Mouse (Mus musculus) right cerebral cortex, postnatal 25 days (tissue): ENCODE results near the gene Samd13.

Source experiments
- DNase-seq: peaks from one replicate; pipeline ENCODE4 v3.0.0; 2022

Gene Samd13

GRCm38 (mm10) chr3:146661907-146662306 is 23.5 kb downstream of the Samd13 start:
- DNase-seq = no peak

GRCm38 (mm10) chr3:146661001-146661400 is 24.4 kb downstream of the Samd13 start:
- no peak for DNase-seq

- DNase-seq = no peak
These were observed 26.1 kb downstream of the Samd13 start for GRCm38 (mm10) chr3:146659321-146659720.

GRCm38 (mm10) chr3:146658061-146658639 is 27.2 kb downstream of the Samd13 start:
- DNase-seq = no peak

DNA sequence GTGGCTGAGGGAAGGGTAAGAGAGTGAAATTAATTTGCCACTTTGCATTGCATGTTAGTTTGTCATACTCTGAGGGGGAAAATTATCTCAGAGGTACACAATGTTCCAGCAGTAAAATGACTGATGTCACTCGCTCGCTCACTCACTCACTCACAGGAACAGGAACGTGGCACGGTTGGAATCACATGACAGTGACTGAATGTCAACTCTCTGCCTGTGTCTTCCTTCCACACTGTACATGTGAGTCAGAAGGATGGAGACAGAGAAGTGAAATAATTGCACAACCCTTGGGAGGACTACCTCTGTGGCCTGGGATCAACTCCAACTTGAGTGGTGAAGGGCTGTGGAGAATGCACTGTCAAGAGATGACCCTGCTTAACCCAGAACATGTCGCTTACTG is 28.0 kb downstream of the Samd13 start:
- no peak for DNase-seq

- DNase-seq = no peak
These were observed 30.2 kb downstream of the Samd13 start for GRCm38 (mm10) chr3:146655111-146655577.

DNA sequence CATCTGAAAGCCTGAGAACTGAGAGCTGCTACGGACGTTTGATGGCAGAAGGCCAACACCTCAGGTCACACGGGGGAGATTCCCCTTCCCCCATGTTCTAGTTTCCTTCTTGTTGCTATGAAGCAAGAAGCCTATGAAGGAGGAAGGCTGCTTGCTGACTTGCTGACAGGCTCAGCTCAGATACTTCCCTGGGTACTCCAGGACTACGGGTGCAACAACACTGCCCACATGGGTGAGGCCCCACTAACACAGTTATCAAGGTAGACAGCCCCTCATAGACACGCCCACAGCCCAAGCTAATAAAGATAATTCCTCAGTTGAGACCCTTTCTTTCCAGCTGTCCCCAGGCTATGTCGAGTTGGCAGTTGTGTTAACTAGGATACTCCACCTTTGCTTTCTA is 31.7 kb downstream of the Samd13 start:
- DNase-seq = no peak

DNA sequence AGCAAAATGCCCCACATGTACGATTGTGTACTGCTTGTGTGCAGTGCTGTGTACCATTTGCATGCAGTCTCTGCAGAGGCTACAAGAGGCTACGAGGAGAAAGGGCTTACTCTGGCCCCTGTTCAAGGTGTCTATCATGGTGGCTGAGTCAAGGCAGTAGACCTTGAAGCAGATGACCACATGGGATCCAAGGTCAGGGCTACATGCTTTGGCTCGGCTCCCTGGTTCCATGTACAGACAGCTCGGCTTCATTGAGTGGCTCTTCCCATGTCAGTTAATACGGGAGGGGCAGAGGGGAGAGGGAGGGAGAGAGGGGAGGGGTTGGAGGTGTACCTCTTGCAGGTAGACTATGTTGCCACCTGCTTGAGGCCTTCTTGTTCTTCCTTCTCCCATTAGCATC is 33.0 kb downstream of the Samd13 start:
- no peak for DNase-seq

GRCm38 (mm10) chr3:146651217-146651616 is 34.2 kb downstream of the Samd13 start, which contains the start of gene 4930503B20Rik:
Gene 4930503B20Rik (minus strand): TSS chr3:146651317.
- no peak for DNase-seq

DNA sequence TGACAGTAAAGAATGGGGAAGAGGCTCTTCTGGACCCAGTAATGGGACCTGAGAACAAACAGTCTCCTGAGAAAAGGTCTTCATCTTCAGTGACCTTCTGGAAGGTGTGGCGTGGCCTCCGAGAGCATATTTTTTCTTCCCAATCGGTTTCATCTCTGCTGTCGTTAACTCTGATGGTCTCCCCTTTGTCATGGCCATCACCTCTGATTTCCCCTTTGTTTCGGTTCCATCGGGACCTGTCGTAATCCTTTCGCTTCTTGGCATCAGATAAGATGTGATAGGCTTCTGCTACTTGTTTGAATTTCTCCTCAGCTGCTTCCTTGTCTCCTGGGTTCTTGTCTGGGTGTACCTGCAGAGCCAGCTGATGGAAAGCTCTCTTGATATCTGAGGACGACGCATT is 34.7 kb downstream of the Samd13 start:
- DNase-seq = no peak

GRCm38 (mm10) chr3:146649311-146649894 is 36.0 kb downstream of the Samd13 start:
- no peak for DNase-seq

GRCm38 (mm10) chr3:146641818-146642427 is 43.5 kb downstream of the Samd13 start:
- DNase-seq = no peak

GRCm38 (mm10) chr3:146632506-146632905 is 52.9 kb downstream of the Samd13 start:
- DNase-seq = no peak

DNA sequence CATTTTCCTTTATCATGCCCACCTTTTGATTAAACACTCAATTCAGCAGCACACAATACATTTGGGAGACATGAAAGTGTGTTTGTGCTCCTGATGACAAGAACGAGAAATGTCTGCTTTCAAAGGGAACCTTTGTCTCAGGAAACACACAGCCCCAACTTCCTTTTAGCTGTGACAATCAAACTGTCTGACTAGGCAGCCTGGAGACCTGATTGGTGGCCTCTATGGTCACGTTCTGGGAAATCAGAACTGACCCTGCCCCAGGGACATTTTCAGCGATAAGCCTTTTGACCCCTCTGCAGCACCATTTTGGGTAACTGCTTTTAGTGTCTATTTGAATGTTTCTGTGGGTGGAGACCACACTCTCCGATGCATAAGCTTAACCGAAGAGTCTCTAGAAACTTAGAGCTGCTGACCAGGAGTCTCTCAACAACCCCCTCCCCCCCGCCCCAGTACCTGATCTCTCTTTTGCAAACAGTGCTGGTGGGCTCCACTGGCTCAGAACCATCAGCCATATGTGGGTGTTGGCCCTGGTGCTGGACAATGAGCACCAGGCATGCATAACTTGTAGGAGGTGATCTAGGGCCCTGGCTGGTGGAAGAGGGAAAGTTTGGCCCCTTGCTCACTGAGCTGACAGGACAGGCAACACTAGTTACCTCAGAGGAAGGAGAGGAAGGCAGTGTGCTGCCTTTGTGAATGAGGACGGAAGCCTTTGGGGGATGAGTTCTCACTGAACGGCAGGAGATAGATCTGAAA is 57.0 kb downstream of the Samd13 start:
- no peak for DNase-seq

DNA sequence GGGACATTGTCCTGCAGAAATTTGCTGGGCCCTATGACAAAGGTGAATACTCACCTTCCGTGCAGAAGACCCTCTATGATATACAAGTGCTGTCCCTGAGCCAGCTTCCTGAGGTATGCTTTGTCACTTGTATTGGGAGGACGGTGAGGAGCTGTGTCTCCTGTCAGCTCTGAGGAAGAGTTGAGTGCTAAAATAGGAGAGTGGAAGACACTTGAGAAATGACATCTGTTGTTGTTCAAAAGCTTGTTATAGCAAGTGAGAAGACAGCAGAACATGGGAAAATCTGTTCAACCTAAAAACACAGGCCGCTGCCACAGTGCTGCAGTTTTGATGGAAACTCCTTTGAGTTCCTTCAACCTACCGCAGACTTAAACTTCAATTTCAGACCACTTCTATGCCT is 59.6 kb downstream of the Samd13 start:
- peak; percentile 39 for DNase-seq

DNA sequence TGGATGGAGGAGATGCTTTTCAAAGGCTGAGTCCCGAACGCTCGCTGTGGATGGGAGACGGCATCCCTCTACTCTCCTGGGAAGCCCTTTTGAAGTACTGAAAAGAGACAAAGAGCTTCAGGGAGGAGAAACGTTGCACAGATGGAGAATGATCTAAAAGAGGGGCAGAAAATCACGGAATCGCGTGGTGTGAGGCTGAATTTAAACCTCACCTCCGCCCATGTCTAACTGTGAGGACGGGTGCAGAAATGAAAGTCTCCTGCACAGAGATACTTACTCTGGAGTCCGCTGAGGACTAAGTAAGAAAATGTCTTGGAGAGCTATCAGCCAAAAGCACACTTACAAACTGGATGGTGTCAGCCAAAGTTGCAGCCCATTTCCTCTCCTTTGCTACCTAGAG is 63.4 kb downstream of the Samd13 start:
- peak; percentile 54 for DNase-seq

GRCm38 (mm10) chr3:146620555-146621249 is 64.7 kb downstream of the Samd13 start:
- DNase-seq = peak; percentile 82

DNA sequence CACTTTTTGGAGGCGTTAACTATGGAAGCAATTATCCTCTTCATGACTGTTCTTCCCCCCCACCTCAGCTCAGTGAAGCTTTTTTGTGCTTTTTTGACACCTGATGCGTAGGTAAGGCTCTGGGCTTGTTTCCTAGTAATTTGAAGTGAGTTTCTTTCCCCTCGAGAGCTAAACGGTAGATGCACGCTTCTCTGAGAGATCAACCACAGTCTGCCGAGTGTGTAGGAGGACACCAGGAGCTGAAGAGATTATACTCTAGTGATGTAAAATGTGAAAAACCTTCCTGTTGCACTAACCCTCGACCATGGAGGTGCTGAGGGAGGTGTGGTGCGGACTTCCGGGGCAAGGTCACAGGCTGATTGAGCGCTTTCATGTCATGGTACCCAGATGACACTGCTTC is 65.3 kb downstream of the Samd13 start:
- DNase-seq = no peak

DNA sequence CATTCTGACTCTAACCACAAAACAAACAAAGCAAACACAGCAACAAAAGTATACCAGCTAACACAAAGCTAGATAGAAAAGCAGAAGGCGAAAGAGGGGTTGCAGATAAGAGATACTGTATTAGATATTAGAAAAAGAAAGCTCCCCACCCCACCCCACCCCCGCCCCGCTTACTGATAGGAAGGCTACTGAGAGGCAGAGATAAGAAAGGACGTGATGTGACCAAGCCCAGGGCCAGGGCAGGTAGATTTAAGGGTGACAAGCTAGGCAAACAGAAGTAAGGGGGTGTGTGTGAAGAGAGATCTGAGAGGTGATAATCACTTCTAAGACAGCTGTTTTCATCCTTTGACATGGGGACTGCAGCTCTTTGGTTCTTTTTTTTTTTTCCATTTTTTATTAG is 67.0 kb downstream of the Samd13 start:
- DNase-seq = no peak

GRCm38 (mm10) chr3:146617946-146618345 is 67.4 kb downstream of the Samd13 start:
- no peak for DNase-seq

GRCm38 (mm10) chr3:146616533-146617283 is 68.7 kb downstream of the Samd13 start:
- no peak for DNase-seq

GRCm38 (mm10) chr3:146615496-146615895 is 69.9 kb downstream of the Samd13 start, which contains the start of gene Dnase2b:
Gene Dnase2b (minus strand): TSS chr3:146615596.
- DNase-seq = no peak
